Mouse (Mus musculus): ENCODE results near the gene P4htm. TPM values are rescaled to one million over a fixed set of nuclear protein-coding genes. Genes with fewer than 3 reads are reported as not detected.
A peak's percentile ranks its signal among the peaks of the same experiment; 100 is the strongest.

P4htm gene
- polyA plus RNA-seq, 1 experiment from 2014 or later = 15.0 TPM

DNA sequence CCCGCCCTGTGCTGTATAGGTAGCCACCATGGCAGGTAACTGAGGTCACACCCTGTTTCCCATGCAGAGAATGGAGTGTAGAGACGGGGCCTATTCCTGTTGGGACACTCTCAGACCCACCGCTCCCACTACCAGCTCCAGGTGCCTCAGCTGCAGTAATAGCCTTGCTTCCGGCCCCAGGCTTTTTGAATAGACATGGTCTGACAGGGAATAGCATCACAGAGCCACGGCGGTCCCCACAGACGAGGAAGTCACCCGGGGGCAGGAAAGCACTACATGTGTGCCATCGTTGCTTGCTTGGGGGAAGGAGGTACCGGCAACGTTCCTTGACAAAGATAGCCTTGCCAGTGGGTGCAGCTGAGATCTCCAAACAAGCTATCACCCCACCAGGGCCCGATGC, 22.5 kb downstream of the P4htm start:
- 0 out of 2 replicates have a peak overlapping the region, but pooled peaks have one; percentile 22 for H3K9ac ChIP-seq (ENCODE audit: low read depth, low read length)
- ATAC-seq (replicated peaks; ENCODE audit: insufficient number of reproducible peaks, low FRiP score, low TSS enrichment) = no peak
- H3K4me1 ChIP-seq (ENCODE audit: control insufficient read depth, insufficient read depth, low read length) = peaks cover 32% of the 10 kb centered on the region

DNA sequence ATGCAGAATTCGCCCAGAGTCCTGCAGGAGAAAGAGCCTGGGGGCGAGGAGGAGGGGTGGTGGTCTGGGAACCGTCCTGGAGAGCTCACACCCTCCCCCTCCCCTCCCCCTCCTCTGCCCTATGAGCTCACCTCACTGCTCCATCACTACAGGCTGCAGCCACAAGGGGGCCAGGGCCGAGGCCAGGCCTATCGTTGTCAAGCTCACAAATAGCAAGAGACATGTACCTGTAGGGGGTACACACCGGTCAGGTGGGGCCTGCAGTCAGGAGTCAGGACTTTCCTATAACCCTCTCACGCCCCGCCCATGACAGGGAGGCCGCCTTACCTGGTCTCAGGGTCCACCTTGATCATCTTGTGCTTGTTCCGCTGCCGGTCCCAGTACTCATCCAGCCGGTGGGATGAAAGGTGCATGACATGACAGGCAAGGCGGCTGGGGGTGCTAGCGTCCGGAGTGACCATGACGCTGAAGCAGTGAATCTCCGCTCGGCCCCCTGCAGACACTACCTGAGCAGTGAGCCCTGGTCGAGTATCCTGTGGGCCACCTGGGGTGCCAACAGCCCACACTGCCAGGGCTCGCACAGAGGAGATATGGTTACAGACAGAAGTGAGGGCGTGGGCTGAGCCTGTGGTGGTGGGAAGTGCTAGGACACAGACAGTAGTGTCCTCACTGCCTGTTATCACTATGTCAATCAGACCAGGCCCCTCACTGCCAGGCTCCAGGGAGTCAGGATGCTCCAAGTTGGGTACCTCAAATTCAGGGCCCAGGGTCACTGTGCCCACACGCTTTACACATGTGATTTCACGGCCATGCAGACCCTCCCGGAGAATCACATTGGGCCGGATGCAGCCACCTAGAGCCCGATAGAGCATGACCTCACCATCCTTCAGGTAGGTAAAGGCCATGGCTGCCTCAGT, 23.4 kb downstream of the P4htm start:
- ATAC-seq (replicated peaks; ENCODE audit: insufficient number of reproducible peaks, low FRiP score, low TSS enrichment) = no peak
- peaks cover 23% of the 10 kb centered on the region for H3K36me3 ChIP-seq (ENCODE audit: control insufficient read depth, insufficient read depth, low read length)
- H3K4me3 ChIP-seq (ENCODE audit: low read depth, low read length) = no peak overlapping the region; the same call in 1 of the 2 replicates
- no peaks in the 10 kb centered on the region for H3K27me3 ChIP-seq (ENCODE audit: control insufficient read depth, insufficient read depth, low read length)
- H3K4me1 ChIP-seq (ENCODE audit: control insufficient read depth, insufficient read depth, low read length) = peaks cover 26% of the 10 kb centered on the region
- no peak overlapping the region for H3K4me2 ChIP-seq
- H3K27ac ChIP-seq (ENCODE audit: low read depth, low read length) = no peak overlapping the region
- H3K9me3 ChIP-seq (replicated peaks; ENCODE audit: control insufficient read depth, low read length) = no peaks in the 10 kb centered on the region
- WGBS (ENCODE audit: insufficient replicate concordance) = 47% methylated on average over 26 of the region's 26 CpGs
- no peak overlapping the region for H3K9ac ChIP-seq (ENCODE audit: low read depth, low read length)

More for the DNA sequence above, 22.5 kb downstream of the P4htm start:
- Histone ChIP-seq H3K4me2 (no peak overlapping the region), H3K4me3 (ENCODE audit: low read depth, low read length) (no peak overlapping the region), H3K27me3 (ENCODE audit: control insufficient read depth, insufficient read depth, low read length) (no peaks in the 10 kb centered on the region), H3K36me3 (ENCODE audit: control insufficient read depth, insufficient read depth, low read length) (peaks cover 23% of the 10 kb centered on the region), H3K27ac (ENCODE audit: low read depth, low read length) (no peak overlapping the region), H3K9me3 (replicated peaks; ENCODE audit: control insufficient read depth, low read length) (no peaks in the 10 kb centered on the region)
- 89% methylated on average over 12 of the region's 12 CpGs for WGBS (ENCODE audit: insufficient replicate concordance)

DNA sequence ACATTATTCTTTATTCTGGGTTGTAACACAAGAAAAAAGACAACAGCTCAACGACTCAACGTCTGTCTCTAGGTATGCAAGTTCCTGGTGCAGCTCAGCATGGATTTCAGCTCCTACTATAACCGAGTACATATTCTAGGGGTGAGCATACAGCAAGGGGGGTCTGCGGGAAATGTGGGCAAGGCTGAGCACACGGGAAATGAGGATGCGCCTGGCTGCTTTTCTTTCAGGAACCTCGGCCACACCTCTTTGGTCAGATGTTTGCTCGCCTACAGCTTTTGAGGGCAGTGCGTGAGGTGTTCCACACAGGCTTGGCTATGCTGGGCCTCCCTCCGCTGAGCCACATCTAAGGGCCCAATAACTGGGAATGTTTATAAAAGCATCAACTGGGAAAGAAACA, 25.1 kb downstream of the P4htm start:
- Histone ChIP-seq H3K4me3 (ENCODE audit: low read depth, low read length) (no peak overlapping the region), H3K9ac (ENCODE audit: low read depth, low read length) (no peak overlapping the region), H3K4me1 (ENCODE audit: control insufficient read depth, insufficient read depth, low read length) (peaks cover 33% of the 10 kb centered on the region), H3K27me3 (ENCODE audit: control insufficient read depth, insufficient read depth, low read length) (no peaks in the 10 kb centered on the region), H3K9me3 (replicated peaks; ENCODE audit: control insufficient read depth, low read length) (no peaks in the 10 kb centered on the region), H3K36me3 (ENCODE audit: control insufficient read depth, insufficient read depth, low read length) (peaks cover 23% of the 10 kb centered on the region), H3K27ac (ENCODE audit: low read depth, low read length) (no peak overlapping the region), H3K4me2 (no peak overlapping the region)
- WGBS (ENCODE audit: insufficient replicate concordance) = 84% methylated on average over 10 of the region's 10 CpGs
- no peak for ATAC-seq (replicated peaks; ENCODE audit: insufficient number of reproducible peaks, low FRiP score, low TSS enrichment)

DNA sequence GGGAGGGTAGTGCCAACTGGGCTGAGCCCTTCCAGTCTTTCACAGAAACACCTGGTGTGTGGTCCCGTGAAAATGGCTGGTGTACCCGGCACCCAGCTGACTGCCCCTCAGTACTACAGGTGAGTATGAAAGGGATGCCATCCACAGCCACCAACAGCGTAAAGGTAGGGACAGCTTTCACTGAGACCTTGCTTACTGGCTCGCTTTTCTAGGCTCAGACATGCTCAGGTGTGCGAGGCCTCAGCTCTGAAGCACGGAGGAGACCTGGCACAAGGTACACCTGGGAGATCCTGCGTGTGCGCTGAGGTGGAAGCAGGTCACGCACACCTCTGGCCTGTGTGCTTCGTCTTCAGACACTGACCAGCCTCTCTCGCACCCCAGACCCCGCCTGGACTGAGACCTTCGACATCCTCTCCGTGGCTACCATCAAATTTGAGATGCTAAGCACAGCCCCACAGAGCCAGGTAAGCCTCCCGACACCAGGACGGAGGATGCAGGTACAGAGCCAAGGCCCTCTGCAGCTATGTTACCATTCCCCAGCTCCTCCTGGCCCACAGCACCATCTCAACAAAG, 26.0 kb downstream of the P4htm start:
- ATAC-seq (replicated peaks; ENCODE audit: insufficient number of reproducible peaks, low FRiP score, low TSS enrichment) = no peak
- WGBS (ENCODE audit: insufficient replicate concordance) = 97% methylated on average over 16 of the region's 16 CpGs
- peaks cover 25% of the 10 kb centered on the region for H3K4me1 ChIP-seq (ENCODE audit: control insufficient read depth, insufficient read depth, low read length)
- H3K9ac ChIP-seq (ENCODE audit: low read depth, low read length) = no peak overlapping the region
- H3K27me3 ChIP-seq (ENCODE audit: control insufficient read depth, insufficient read depth, low read length) = no peaks in the 10 kb centered on the region
- no peak overlapping the region for H3K27ac ChIP-seq (ENCODE audit: low read depth, low read length)
- peaks cover 23% of the 10 kb centered on the region for H3K36me3 ChIP-seq (ENCODE audit: control insufficient read depth, insufficient read depth, low read length)
- H3K4me3 ChIP-seq (ENCODE audit: low read depth, low read length) = no peak overlapping the region
- no peaks in the 10 kb centered on the region for H3K9me3 ChIP-seq (replicated peaks; ENCODE audit: control insufficient read depth, low read length)
- no peak overlapping the region for H3K4me2 ChIP-seq

DNA sequence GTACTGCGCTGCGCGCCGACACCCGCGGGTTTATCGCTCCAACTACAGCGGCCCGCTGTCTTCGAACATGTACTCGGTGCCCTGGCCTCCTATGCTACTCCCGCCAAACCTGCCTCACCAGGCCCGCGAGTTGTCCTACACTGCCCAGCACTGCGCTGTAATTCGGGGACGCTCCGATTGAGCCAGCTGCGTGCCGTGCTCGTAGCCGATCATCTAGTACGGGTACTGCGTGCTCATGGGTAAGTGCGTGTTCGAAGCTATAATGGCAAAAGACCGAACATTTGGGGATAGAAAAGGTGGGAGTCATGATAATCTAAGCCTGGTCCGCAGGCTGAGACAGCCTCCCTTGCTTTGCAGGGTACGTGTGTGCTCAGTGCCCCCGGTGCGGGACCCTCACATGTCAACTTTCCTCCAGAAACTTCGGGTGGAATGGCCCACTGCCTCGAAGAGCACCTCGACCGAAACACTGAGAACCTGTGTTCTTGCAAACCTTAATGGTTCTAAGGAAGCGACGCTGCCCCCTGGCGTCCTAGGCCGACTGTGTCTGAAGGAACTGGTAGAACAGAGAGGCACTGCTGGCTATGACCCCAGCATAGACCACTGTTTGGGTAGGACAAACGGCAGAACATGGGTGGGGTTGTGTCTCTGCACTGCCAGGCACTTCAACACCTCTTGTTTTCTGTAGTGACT, 27.1 kb downstream of the P4htm start:
- H3K36me3 ChIP-seq (ENCODE audit: control insufficient read depth, insufficient read depth, low read length) = peaks cover 22% of the 10 kb centered on the region
- peak overlapping the region; percentile 89 for H3K4me2 ChIP-seq
- peak; percentile 19 for ATAC-seq (replicated peaks; ENCODE audit: insufficient number of reproducible peaks, low FRiP score, low TSS enrichment)
- peak overlapping the region; percentile 47 for H3K27ac ChIP-seq (ENCODE audit: low read depth, low read length)
- no peaks in the 10 kb centered on the region for H3K9me3 ChIP-seq (replicated peaks; ENCODE audit: control insufficient read depth, low read length)
- 1% methylated on average over 40 of the region's 40 CpGs for WGBS (ENCODE audit: insufficient replicate concordance)
- H3K4me3 ChIP-seq (ENCODE audit: low read depth, low read length) = peak overlapping the region; percentile 64
- H3K9ac ChIP-seq (ENCODE audit: low read depth, low read length) = peak overlapping the region; percentile 60
- no peaks in the 10 kb centered on the region for H3K27me3 ChIP-seq (ENCODE audit: control insufficient read depth, insufficient read depth, low read length)
- H3K4me1 ChIP-seq (ENCODE audit: control insufficient read depth, insufficient read depth, low read length) = peaks cover 28% of the 10 kb centered on the region

DNA sequence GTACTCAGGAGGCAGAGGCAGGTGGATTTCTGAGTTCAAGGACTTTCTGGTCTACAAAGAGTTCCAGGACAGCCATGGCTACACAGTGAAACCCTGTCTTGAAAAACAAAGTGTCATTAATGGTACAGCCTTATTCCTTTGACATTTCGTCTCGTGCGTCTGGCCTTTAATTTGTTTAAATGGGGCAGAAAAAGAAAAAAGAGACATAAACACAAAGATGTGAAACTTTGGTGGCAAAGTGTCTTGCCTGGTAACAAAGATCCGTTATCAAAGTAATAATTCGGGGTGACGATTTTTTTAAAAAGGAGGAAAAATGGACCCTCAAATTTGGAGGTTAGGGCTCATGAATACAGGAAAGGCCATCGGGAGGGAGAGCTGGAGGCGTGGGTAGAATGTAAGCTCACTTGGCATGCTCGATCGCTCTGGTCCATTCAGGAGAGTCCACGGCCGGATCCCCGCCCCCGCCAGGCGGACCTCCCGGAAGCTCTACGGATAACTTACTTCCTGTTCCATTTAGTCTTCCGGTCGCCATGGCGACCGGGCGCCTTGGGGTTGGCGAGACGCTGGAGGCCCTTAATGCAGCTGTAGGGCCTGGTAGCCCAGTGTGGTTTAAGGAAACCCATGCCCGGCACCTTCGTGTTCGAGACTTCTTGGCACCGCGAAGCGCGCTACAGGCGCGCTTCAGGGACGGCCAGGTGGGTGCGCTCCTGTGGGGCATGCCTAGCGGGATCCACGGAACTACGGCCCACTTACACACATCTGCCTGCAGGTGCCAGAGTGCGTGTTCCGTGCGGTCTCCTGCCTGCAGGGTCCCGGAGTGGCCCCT, 27.9 kb downstream of the P4htm start, which contains the start of gene Dalrd3:
Gene Dalrd3 (plus strand): TSS at position 506 of the 826 bp plus-strand sequence.
- Histone ChIP-seq H3K9ac (ENCODE audit: low read depth, low read length) (peak within 1 kb of the TSS; percentile 60), H3K36me3 (ENCODE audit: control insufficient read depth, insufficient read depth, low read length) (peaks cover 22% of the 10 kb centered on the region), H3K4me2 (peak within 1 kb of the TSS; percentile 97), H3K27ac (ENCODE audit: low read depth, low read length) (peak within 1 kb of the TSS; percentile 47), H3K4me3 (ENCODE audit: low read depth, low read length) (peak within 1 kb of the TSS; percentile 64), H3K4me1 (ENCODE audit: control insufficient read depth, insufficient read depth, low read length) (peaks cover 28% of the 10 kb centered on the region), H3K9me3 (replicated peaks; ENCODE audit: control insufficient read depth, low read length) (no peaks in the 10 kb centered on the region), H3K27me3 (ENCODE audit: control insufficient read depth, insufficient read depth, low read length) (no peaks in the 10 kb centered on the region)
- 5% methylated on average over 41 of the region's 42 CpGs for WGBS (ENCODE audit: insufficient replicate concordance)
- ATAC-seq (replicated peaks; ENCODE audit: insufficient number of reproducible peaks, low FRiP score, low TSS enrichment) = peak; percentile 65

DNA sequence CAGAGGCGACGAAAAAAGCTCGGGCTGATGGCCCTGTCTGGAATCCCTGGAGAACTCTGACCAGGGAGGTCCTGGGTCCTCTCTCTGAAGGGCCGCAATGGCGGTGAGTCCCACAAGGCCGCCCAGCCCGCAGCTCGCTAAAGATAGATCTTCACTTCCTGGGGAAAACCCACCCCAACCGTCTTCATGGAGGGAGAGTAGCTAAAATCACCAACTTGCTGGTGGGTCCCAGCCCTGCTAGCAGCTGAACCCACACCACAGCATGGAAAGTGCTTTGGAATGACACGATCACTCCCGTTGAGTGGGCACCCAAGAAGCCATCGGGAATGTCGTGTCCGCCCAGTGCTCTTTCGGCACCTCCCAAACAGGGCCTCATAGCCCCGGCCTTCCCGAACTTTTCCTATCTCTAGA, 29.0 kb downstream of the P4htm start:
- Histone ChIP-seq H3K9me3 (replicated peaks; ENCODE audit: control insufficient read depth, low read length) (no peaks in the 10 kb centered on the region), H3K36me3 (ENCODE audit: control insufficient read depth, insufficient read depth, low read length) (peaks cover 32% of the 10 kb centered on the region), H3K27me3 (ENCODE audit: control insufficient read depth, insufficient read depth, low read length) (no peaks in the 10 kb centered on the region), H3K4me1 (ENCODE audit: control insufficient read depth, insufficient read depth, low read length) (peaks cover 22% of the 10 kb centered on the region), H3K9ac (ENCODE audit: low read depth, low read length) (no peak overlapping the region; the same call in 1 of the 2 replicates), H3K27ac (ENCODE audit: low read depth, low read length) (no peak overlapping the region), H3K4me2 (peak overlapping the region; percentile 97), H3K4me3 (ENCODE audit: low read depth, low read length) (peak overlapping the region; percentile 79)
- no peak for ATAC-seq (replicated peaks; ENCODE audit: insufficient number of reproducible peaks, low FRiP score, low TSS enrichment)
- WGBS (ENCODE audit: insufficient replicate concordance) = 63% methylated on average over 17 of the region's 17 CpGs
